Mouse (Mus musculus): ENCODE results near the gene Mosmo. TPM values are rescaled to one million over a fixed set of nuclear protein-coding genes. Genes with fewer than 3 reads are reported as not detected.
A peak's percentile ranks its signal among the peaks of the same experiment; 100 is the strongest.

Mosmo gene
- 10 to 100 TPM; 40.6 to 47.6 TPM for total RNA-seq (2021)
- long read RNA-seq, experiment 1, full-length matches to known transcripts, result 14 of 18 reads
- long read RNA-seq, experiment 1, partial matches to known transcripts, result 0 of 18 reads
- long read RNA-seq, experiment 1, other reads (novel, unspliced or antisense), result 4 of 18 reads
- long read RNA-seq, experiment 2, full-length matches to known transcripts, result 25 of 40 reads
- long read RNA-seq, experiment 2, partial matches to known transcripts, result 12 of 40 reads
- long read RNA-seq, experiment 2, other reads (novel, unspliced or antisense), result 3 of 40 reads

- peak; percentile 77 to 78 for DNase-seq (ENCODE audit: low spot score in 2 of 2)
Observed at GRCm38 (mm10) chr7:120677001-120677643, at the start of gene Mosmo. Mosmo (plus strand) TSS chr7:120677618.

DNA sequence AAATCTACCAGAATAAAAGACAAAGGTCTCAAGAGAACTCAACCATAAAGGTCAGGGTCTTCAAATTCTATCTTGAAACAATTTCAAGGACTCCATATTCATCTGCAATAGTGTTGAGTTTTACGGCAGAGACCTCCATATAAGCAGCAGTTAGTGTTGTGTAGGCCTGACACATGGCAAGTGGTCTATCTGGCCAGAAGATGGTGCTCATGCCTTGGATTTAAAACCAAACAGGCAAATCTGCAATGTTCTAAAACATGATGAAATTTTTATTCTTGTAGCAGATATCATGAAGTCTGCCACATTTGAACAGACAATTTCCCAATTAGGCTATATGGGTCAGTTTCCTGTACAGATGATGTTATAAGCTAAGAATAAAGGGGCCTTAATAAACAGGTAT, 44.9 kb upstream of the Mosmo start:
- DNase-seq (ENCODE audit: low spot score in 2 of 2), result no peak

DNA sequence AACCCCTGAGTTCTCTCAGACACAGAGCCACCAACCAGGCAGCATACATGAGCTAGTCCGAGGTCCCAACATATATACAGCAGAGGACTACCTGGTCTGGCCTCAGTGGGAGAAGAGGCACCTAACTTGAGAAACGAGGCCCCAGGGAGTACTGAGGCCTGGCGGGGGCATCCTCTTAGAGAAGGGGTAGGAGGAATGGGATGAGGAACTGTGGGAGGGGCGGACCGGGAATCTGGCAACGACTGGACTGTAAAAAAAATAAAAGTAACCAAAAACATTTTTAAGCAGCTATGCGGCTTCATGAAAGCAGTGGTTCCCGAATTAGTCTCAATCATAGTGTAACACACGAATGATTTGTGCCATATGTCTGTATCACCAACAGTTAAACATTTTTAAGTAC, 43.1 kb upstream of the Mosmo start:
- no peak for DNase-seq (ENCODE audit: low spot score in 2 of 2)

- DNase-seq (ENCODE audit: low spot score in 2 of 2), result peak; percentile 78
Observed at GRCm38 (mm10) chr7:120634711-120635361, 42.6 kb upstream of the Mosmo start, which contains the start of gene Uqcrc2. Uqcrc2 (plus strand) TSS chr7:120635176.

GRCm38 (mm10) chr7:120635362-120635781, 42.0 kb upstream of the Mosmo start:
- no peak for DNase-seq (ENCODE audit: low spot score in 2 of 2)

GRCm38 (mm10) chr7:120635821-120636220, 41.6 kb upstream of the Mosmo start:
- no peak for DNase-seq (ENCODE audit: low spot score in 2 of 2)

GRCm38 (mm10) chr7:120643217-120643616, 34.2 kb upstream of the Mosmo start:
- DNase-seq (ENCODE audit: low spot score in 2 of 2), result no peak

- no peak for DNase-seq (ENCODE audit: low spot score in 2 of 2)
Observed at GRCm38 (mm10) chr7:120647849-120648248, 29.6 kb upstream of the Mosmo start.

DNA sequence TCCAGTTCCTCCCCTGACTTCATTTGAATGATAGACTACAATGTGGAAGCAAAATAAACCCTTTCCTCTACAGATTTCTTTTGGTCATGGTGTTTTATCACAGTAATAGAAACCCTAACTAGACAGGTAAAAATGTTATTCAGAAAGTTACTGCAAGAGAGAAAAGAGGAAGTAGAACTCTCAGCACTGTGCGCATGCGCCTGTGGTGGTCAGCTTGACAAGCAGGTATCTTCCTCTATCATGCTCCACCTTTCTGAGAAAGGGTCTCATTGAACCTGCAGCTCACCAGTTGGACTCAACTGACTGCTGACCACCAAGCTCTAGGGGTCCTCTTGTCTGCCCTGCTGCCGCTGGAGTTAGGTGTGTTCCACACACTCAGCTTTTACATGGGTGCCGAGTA, 15.3 kb upstream of the Mosmo start:
- DNase-seq (ENCODE audit: low spot score in 2 of 2), result no peak

- DNase-seq (ENCODE audit: low spot score in 2 of 2), result peak; percentile 74 to 80
Observed at GRCm38 (mm10) chr7:120670153-120670875, 7.1 kb upstream of the Mosmo start, which contains the start of gene Pdzd9. Pdzd9 (minus strand) TSS chr7:120670343.

- DNase-seq (ENCODE audit: low spot score in 2 of 2), result no peak
Observed at GRCm38 (mm10) chr7:120671271-120671670, 6.1 kb upstream of the Mosmo start.

DNA sequence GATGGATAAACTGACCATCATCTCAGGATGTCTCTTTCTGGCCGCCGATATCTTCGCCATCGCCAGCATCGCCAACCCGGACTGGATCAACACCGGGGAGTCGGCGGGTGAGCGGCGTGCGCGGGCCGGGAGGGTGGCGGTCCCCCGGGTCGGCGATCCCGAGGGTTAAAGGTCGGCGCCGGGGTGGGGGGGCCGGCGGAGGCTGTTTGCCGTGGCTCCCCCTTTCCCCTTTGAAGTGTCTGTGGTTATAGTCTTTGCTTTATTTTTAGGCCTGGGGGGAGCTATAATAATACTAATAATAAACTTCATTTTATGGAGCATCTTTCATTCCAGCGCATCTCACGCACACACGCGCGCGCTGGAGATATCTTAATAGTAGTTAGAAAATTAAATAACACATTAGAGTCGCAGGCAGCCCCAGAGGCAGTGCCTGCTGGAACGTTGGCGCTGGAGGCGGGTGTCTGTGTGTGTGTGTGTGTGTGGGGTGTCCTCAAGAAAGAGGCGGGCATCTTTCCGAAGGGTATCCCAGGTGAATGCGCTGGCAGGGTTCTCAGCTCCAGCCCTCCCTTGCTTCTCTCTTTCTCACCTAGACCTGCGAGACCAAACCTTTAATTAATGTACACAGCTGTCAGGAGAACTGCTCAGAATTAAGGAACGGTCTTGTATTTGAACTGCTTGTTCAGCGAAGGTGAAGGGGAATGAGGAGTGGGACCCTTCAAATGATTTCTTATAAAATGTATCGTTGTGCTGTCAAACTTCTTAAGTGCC, 530 bp downstream of the Mosmo start:
- DNase-seq (ENCODE audit: low spot score in 2 of 2), result peak; percentile 47 to 52

- DNase-seq (ENCODE audit: low spot score in 2 of 2), result no peak
Observed at GRCm38 (mm10) chr7:120679023-120679422, 1.6 kb downstream of the Mosmo start.

GRCm38 (mm10) chr7:120682002-120682401, 4.6 kb downstream of the Mosmo start:
- DNase-seq (ENCODE audit: low spot score in 2 of 2), result no peak

DNA sequence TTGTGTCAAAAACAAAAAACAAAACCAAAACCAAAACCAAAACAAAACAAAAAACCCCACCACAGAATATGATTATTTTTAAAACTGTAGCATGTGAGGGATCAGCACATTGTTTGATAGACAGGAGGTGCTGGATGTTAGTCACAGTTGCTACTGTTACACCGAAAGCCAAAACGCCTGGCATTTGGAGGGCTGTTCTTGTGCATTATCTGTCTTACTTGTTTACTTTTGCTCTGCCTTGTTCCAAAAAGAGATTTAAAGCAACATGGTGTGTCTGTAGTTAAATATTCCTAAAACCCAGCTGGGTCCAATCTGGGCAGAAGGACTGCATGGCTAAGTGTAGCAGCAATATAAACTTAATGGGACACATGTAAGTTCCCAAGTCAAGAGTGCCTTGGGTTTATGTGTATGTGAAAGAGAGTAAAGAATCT, 7.3 kb downstream of the Mosmo start:
- no peak for DNase-seq (ENCODE audit: low spot score in 2 of 2)

DNA sequence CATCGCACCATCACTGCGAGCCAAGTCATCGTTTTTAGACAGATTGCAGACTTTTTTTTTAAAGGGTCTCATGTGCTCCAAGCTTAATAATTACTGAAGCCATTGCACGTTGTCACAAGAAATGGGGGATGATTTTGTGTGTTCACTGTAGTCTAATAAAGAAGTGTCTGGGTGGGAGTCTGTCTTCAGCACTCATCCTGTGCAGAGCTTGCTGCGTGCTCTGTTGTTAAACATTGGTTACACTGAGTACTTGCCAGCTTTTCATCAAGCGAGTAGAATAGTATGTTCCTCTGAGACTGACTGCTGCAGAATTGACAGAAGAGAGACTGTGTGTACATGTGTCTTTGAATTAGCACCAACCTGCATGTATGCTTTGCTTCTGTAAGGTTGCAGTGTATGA, 7.8 kb downstream of the Mosmo start:
- DNase-seq (ENCODE audit: low spot score in 2 of 2), result no peak

- no peak for DNase-seq (ENCODE audit: low spot score in 2 of 2)
Observed at GRCm38 (mm10) chr7:120690634-120691033, 13.2 kb downstream of the Mosmo start.

- DNase-seq (ENCODE audit: low spot score in 2 of 2), result no peak
Observed at GRCm38 (mm10) chr7:120693831-120694375, 16.5 kb downstream of the Mosmo start.

GRCm38 (mm10) chr7:120695196-120695595, 17.8 kb downstream of the Mosmo start:
- no peak for DNase-seq (ENCODE audit: low spot score in 2 of 2)

DNA sequence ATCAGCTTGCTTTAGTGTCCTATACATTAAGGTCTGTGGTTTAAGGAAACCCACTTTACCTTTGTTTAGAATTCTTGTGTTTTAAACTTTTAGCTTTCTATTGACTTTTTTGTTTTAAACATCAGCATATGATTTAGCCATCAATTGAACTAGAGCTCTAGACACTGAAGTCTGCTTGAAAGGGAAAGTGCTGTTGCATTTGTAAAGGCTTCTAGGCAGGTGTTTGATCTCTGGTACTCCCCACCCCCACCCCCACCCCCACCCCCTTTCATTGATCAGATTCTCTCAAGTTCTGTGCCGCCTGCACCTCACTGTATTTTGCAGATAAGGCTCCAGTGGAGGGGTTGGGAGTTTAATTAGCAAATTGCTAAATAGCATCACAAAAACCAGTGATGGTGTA, 18.2 kb downstream of the Mosmo start:
- DNase-seq (ENCODE audit: low spot score in 2 of 2), result no peak

All from adrenal gland, adult 18-20 months (tissue).